Mouse (Mus musculus): ENCODE results near the gene Ccdc148.

DNA sequence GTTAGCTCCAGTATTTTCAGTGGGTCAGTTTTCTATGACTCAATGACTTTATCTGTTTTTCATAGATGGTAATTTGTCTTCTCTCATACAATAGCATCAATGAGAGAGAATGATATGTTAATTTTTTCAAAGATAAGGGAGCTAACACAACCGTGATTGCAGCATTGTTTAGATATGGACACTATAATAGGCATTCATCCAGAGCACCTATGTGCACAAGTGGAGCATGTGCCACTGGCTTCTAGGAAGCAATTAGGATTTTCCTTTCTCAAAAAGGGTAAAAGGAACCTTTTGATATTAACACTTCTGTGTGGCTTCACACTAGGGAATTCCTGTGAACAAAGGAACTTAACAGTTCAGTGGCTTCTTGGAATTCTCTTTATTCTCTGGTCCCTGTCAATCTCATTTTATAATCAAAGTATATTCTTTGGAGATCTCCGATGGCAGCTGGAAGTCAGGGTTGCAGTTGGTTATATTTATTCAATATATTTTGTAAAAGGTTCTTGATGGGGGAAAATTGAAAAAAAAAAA lies 203.6 kb downstream of the Ccdc148 start:
- no peak for TF ChIP-seq CTCF (IDR thresholded peaks at IDR 0.05; ENCODE audit: insufficient read depth, low read length)
- TF ChIP-seq POLR2A (IDR thresholded peaks at IDR 0.05; ENCODE audit: borderline replicate concordance, extremely low read depth, low read depth, low read length), result no peak

Measured in lung, adult 2 months (tissue).